ENCODE assay signal across 14 mouse cellular contexts in genomic region chr14:31785681-31786080, GRCm38 (mm10). TPM values are rescaled to one million over a fixed set of nuclear protein-coding genes. Genes with fewer than 3 reads are reported as not detected.
DNase-seq lines count a peak whose midpoint lies in the region; ATAC-seq and TF ChIP-seq lines count a peak whose summit lies in the region.
"Had no signal": no experiment of that assay in that cellular context is flagged by ENCODE, and none has a peak within 500 bp of the region (broad histone marks: within the 10 kb centered on the region; RNA-seq: fewer than 3 reads in every experiment).

No protein-coding gene starts in this region.

- peaks cover 9% of the 10 kb centered on the region; the same call in 1 of the 2 replicates for H3K4me1 ChIP-seq in heart, postnatal 0 days (ENCODE audit: control insufficient read depth, insufficient read depth)
- peaks cover 22% of the 10 kb centered on the region for H3K4me1 ChIP-seq in heart, embryonic 12.5 days (replicated peaks)
- H3K4me1 ChIP-seq in megakaryocyte, embryonic 14.5 days, result peaks cover 72% of the 10 kb centered on the region
- no peaks in the 10 kb centered on the region for H3K4me1 ChIP-seq in stomach, postnatal 0 days (replicated peaks; ENCODE audit: control insufficient read depth, insufficient read depth)

- DNase-seq in heart, postnatal 0 days (ENCODE audit: low spot score), result no peak
- peak; percentile 68 for DNase-seq in c-Kit-positive CD71-positive TER-119-positive erythroid progenitor cells, embryonic 14.5 days (ENCODE audit: low spot score)
- no peak for DNase-seq in stomach, postnatal 0 days (ENCODE audit: low spot score)
- DNase-seq in testis, postnatal 14 days (ENCODE audit: low spot score), result no peak
- DNase-seq: cerebellum, adult 2 months; kidney, postnatal 10 days; lung, postnatal 4 days had no signal

- no peaks in the 10 kb centered on the region for H3K9me3 ChIP-seq in heart, postnatal 0 days (replicated peaks; ENCODE audit: control insufficient read depth, low read length)
- H3K9me3 ChIP-seq in heart, embryonic 12.5 days (replicated peaks), result no peaks in the 10 kb centered on the region
- H3K9me3 ChIP-seq in megakaryocyte, embryonic 14.5 days, result no peaks in the 10 kb centered on the region
- no peaks in the 10 kb centered on the region for H3K9me3 ChIP-seq in stomach, postnatal 0 days (ENCODE audit: control insufficient read depth, low read length)
- H3K9me3 ChIP-seq: embryonic facial prominence, embryonic 10.5 days; heart, embryonic 15.5 days; limb, embryonic 12.5 days had no signal

- TF ChIP-seq EP300 in heart, postnatal 0 days (IDR thresholded peaks at IDR 0.05; ENCODE audit: low read depth), result no peak
- no peak for TF ChIP-seq EP300 in stomach, postnatal 0 days (optimal IDR thresholded peaks at IDR 0.05)

- no peak overlapping the region for H3K9ac ChIP-seq in heart, postnatal 0 days (replicated peaks; ENCODE audit: low read depth, low read length)
- H3K9ac ChIP-seq in heart, embryonic 12.5 days, result no peak overlapping the region
- no peak overlapping the region for H3K9ac ChIP-seq in stomach, postnatal 0 days (ENCODE audit: low read length)
- H3K9ac ChIP-seq: heart, embryonic 15.5 days; limb, embryonic 12.5 days had no signal

- H3K27me3 ChIP-seq in heart, postnatal 0 days (ENCODE audit: control insufficient read depth, insufficient read depth, low read length), result no peaks in the 10 kb centered on the region
- no peaks in the 10 kb centered on the region for H3K27me3 ChIP-seq in heart, embryonic 12.5 days (replicated peaks)
- H3K27me3 ChIP-seq in megakaryocyte, embryonic 14.5 days (replicated peaks), result no peaks in the 10 kb centered on the region
- no peaks in the 10 kb centered on the region for H3K27me3 ChIP-seq in stomach, postnatal 0 days (ENCODE audit: control insufficient read depth, insufficient read depth, low read length)
- H3K27me3 ChIP-seq: heart, embryonic 15.5 days; limb, embryonic 12.5 days had no signal

- no peak overlapping the region for H3K4me3 ChIP-seq in heart, postnatal 0 days (ENCODE audit: low read depth, low read length)
- no peak overlapping the region for H3K4me3 ChIP-seq in heart, embryonic 12.5 days
- H3K4me3 ChIP-seq in megakaryocyte, embryonic 14.5 days (replicated peaks), result peak overlapping the region; percentile 48
- no peak overlapping the region for H3K4me3 ChIP-seq in stomach, postnatal 0 days (ENCODE audit: low read depth, low read length)
- H3K4me3 ChIP-seq: embryonic facial prominence, embryonic 10.5 days; heart, embryonic 15.5 days; limb, embryonic 12.5 days had no signal

- peak; percentile 36 for TF ChIP-seq CTCF in heart, postnatal 0 days (IDR thresholded peaks at IDR 0.05; ENCODE audit: low read depth)
- TF ChIP-seq CTCF in stomach, postnatal 0 days (IDR thresholded peaks at IDR 0.05; ENCODE audit: low read depth), result peak; percentile 61

- peak overlapping the region; percentile 31; the same call in 1 of the 2 replicates for H3K27ac ChIP-seq in heart, postnatal 0 days (ENCODE audit: low read depth)
- H3K27ac ChIP-seq in heart, embryonic 12.5 days (ENCODE audit: poor library complexity, severe bottlenecking), result no peak overlapping the region
- H3K27ac ChIP-seq in stomach, postnatal 0 days (replicated peaks), result no peak overlapping the region
- H3K27ac ChIP-seq: embryonic facial prominence, embryonic 10.5 days; heart, embryonic 15.5 days; limb, embryonic 12.5 days had no signal

- no peak for ATAC-seq in heart, postnatal 0 days (ENCODE audit: insufficient read depth, low read depth)
- no peak for ATAC-seq in heart, embryonic 12.5 days (ENCODE audit: insufficient number of reproducible peaks, low FRiP score)
- ATAC-seq in megakaryocyte, adult 5-6 weeks (ENCODE audit: poor library complexity, severe bottlenecking), result no peak
- no peak for ATAC-seq in stomach, postnatal 0 days (ENCODE audit: low FRiP score, low TSS enrichment)
- ATAC-seq in frontal cortex, adult (ENCODE audit: low TSS enrichment), result no peak

- no peaks in the 10 kb centered on the region for H3K36me3 ChIP-seq in heart, postnatal 0 days (replicated peaks; ENCODE audit: control insufficient read depth, insufficient read depth, low read length)
- no peaks in the 10 kb centered on the region for H3K36me3 ChIP-seq in heart, embryonic 12.5 days
- H3K36me3 ChIP-seq in megakaryocyte, embryonic 14.5 days (replicated peaks; ENCODE audit: low read length), result no peaks in the 10 kb centered on the region
- no peaks in the 10 kb centered on the region for H3K36me3 ChIP-seq in stomach, postnatal 0 days (ENCODE audit: control insufficient read depth, insufficient read depth, low read length)
- H3K36me3 ChIP-seq: heart, embryonic 15.5 days; limb, embryonic 12.5 days had no signal

- H3K4me2 ChIP-seq in heart, postnatal 0 days (ENCODE audit: low read depth, low read length), result no peak overlapping the region
- no peak overlapping the region for H3K4me2 ChIP-seq in heart, embryonic 12.5 days
- no peak overlapping the region for H3K4me2 ChIP-seq in stomach, postnatal 0 days (replicated peaks; ENCODE audit: low read depth)
- H3K4me2 ChIP-seq: heart, embryonic 15.5 days; limb, embryonic 12.5 days had no signal

RNA-seq across cellular contexts. Expression of gene Ankrd28, which starts 44.8 kb away (rescaled TPM):
- total RNA-seq in heart, postnatal 0 days (2014; rRNA removed; ENCODE audit: low replicate concordance), result 16.2 and 17.7 TPM in 2 replicates
- 3.8 and 4.5 TPM in 2 replicates for polyA plus RNA-seq in heart, postnatal 0 days (2015; fragmentation: Nextera tagmentation; extraction: Ambion mirVana)
- 8.8 and 11.7 TPM in 2 replicates for polyA plus RNA-seq in heart, embryonic 12.5 days (2016; fragmentation: Nextera tagmentation; extraction: Ambion mirVana)
- 1.5 and 4.0 TPM in 2 replicates for polyA plus RNA-seq in megakaryocyte, embryonic 14.5 days (2012; ENCODE audit: insufficient read depth, low replicate concordance)
- 19.8 and 24.2 TPM in 2 replicates for total RNA-seq in megakaryocyte, adult 5-6 weeks (2015)
- total RNA-seq in megakaryocyte, adult 5-6 weeks (2017), result 35.7 and 42.4 TPM in 2 replicates
- polyA plus RNA-seq in stomach, postnatal 0 days (2015; fragmentation: Nextera tagmentation; extraction: Ambion mirVana), result 3.6 and 4.0 TPM in 2 replicates
